Mouse (Mus musculus) CH12.LX (cell line): ENCODE results near the gene Zfp931. TPM values are rescaled to one million over a fixed set of nuclear protein-coding genes. Genes with fewer than 3 reads are reported as not detected.
A peak's percentile ranks its signal among the peaks of the same experiment; 100 is the strongest.
"Not testable (repeated sequence)": the region's sequence is repeated elsewhere in the genome, so short reads cannot be mapped to it uniquely, and the experiment has no call there.

ENCODE experiments used
- DNase-seq: peaks from one replicate; pipeline ENCODE4 v3.0.0-alpha.2; 2013; ENCODE audit errors: extremely low read depth
- H3K27ac ChIP-seq: 2 replicates; pipeline ENCODE4 v1.5.1; 2012; ENCODE audit warnings: low read depth, mild to moderate bottlenecking, control low read depth, moderate library complexity; ENCODE audit not compliant: insufficient read depth
- H3K27me3 ChIP-seq: replicated peaks from 2 replicates; pipeline ENCODE3; 2012; ENCODE audit warnings: inconsistent platforms
- H3K36me3 ChIP-seq, 2 experiments: replicated peaks in 1 of 2; 2 replicates each; pipeline versions ENCODE3 to v1.6.1; 2012; ENCODE audit warnings: inconsistent platforms in 1 of 2, low read length in 1 of 2, mild to moderate bottlenecking in 1 of 2, mixed read lengths in 1 of 2, moderate library complexity in 1 of 2; ENCODE audit not compliant: control insufficient read depth in 1 of 2, insufficient read depth in 1 of 2
- H3K4me1 ChIP-seq, 2 experiments: 2 replicates each; pipeline ENCODE4 v1.6.1; 2012; ENCODE audit warnings: inconsistent platforms in 1 of 2, moderate library complexity in 1 of 2; ENCODE audit not compliant: insufficient read depth in 2 of 2, control insufficient read depth in 1 of 2
- H3K4me2 ChIP-seq: 2 replicates; pipeline ENCODE4 v1.6.1; 2012; ENCODE audit warnings: low read depth, mild to moderate bottlenecking, control low read depth; ENCODE audit not compliant: poor library complexity, insufficient read depth, severe bottlenecking
- H3K4me3 ChIP-seq, 3 experiments: fragments of 150-350 bp in 1 of 3; sonication (generic) in 1 of 3; replicated peaks in 1 of 3; 2 replicates each; pipeline versions ENCODE3 to v1.5.1; 2011 to 2012; ENCODE audit warnings: low read depth in 2 of 3, low read length in 2 of 3, mild to moderate bottlenecking in 2 of 3, moderate library complexity in 2 of 3, control low read depth in 1 of 3, improper control_type of control experiment in 1 of 3, inconsistent platforms in 1 of 3, mixed read lengths in 1 of 3; ENCODE audit not compliant: poor library complexity in 1 of 3
- H3K79me2 ChIP-seq: replicated peaks from 2 replicates; pipeline ENCODE4 v1.6.1; 2012; ENCODE audit warnings: mild to moderate bottlenecking, moderate library complexity; ENCODE audit not compliant: control insufficient read depth, poor library complexity, insufficient read depth, severe bottlenecking; ENCODE audit errors: extremely low read depth
- H3K9ac ChIP-seq: 2 replicates; pipeline ENCODE4 v1.6.1; 2012; ENCODE audit warnings: low read depth, mild to moderate bottlenecking, control low read depth, moderate library complexity; ENCODE audit not compliant: insufficient read depth
- H3K9me3 ChIP-seq: replicated peaks from 2 replicates; pipeline ENCODE3; 2012; ENCODE audit warnings: low read length, inconsistent platforms, mixed read lengths
- CHD2 ChIP-seq: IDR thresholded peaks from 2 replicates; pipeline ENCODE4 v1.6.1; 2011; ENCODE audit warnings: low read length, improper control_type of control experiment
- JUN ChIP-seq: IDR thresholded peaks from 2 replicates; pipeline ENCODE4 v1.6.1; 2011; ENCODE audit warnings: low read depth, mild to moderate bottlenecking, low read length, improper control_type of control experiment, moderate library complexity; ENCODE audit not compliant: insufficient read depth
- MAZ ChIP-seq: IDR thresholded peaks from 2 replicates; pipeline ENCODE4 v1.6.1; 2012; ENCODE audit warnings: low read depth, mild to moderate bottlenecking, inconsistent platforms, low read length, improper control_type of control experiment, moderate library complexity
- MYC ChIP-seq: IDR thresholded peaks from 2 replicates; pipeline ENCODE4 v1.6.1; 2011; ENCODE audit warnings: low read depth, mild to moderate bottlenecking, improper control_type of control experiment, low read length
- NELFE ChIP-seq: IDR thresholded peaks from 2 replicates; pipeline ENCODE4 v1.6.1; 2011; ENCODE audit warnings: low read depth, low read length, improper control_type of control experiment
- NRF1 ChIP-seq: IDR thresholded peaks from 2 replicates; pipeline ENCODE4 v1.6.1; 2014; ENCODE audit warnings: low read depth, mild to moderate bottlenecking, inconsistent platforms, low read length, improper control_type of control experiment, moderate library complexity
- PAX5 ChIP-seq: IDR thresholded peaks from 2 replicates; pipeline ENCODE4 v1.6.1; 2012; ENCODE audit warnings: low read length, inconsistent platforms, mixed read lengths
- POLR2AphosphoS2 ChIP-seq: IDR thresholded peaks from 2 replicates; pipeline ENCODE4 v1.6.1; 2011; ENCODE audit warnings: low read depth, low read length, improper control_type of control experiment
- RAD21 ChIP-seq: IDR thresholded peaks from 2 replicates; pipeline ENCODE4 v1.6.1; 2011; ENCODE audit warnings: low read depth, mild to moderate bottlenecking, low read length, improper control_type of control experiment, moderate library complexity
- SIN3A ChIP-seq: IDR thresholded peaks from 2 replicates; pipeline ENCODE4 v1.6.1; 2012; ENCODE audit warnings: low read length, improper control_type of control experiment, inconsistent platforms
- USF1 ChIP-seq: IDR thresholded peaks from 2 replicates; pipeline ENCODE4 v1.6.1; 2014; ENCODE audit warnings: low read depth, mild to moderate bottlenecking, inconsistent platforms, low read length, improper control_type of control experiment
- dilution Hi-C: fragments of 300-500 bp; cut with MboI; formaldehyde crosslinking; loops from 2 replicates; pipeline ENCODE4 v1.14.3; 2020; ENCODE audit warnings: low sequenced_read_pairs; ENCODE audit not compliant: extremely low pct_unique_long_range_greater_than_20kb, extremely low pct_ligation_motif_present
- in situ Hi-C: fragments of 300-500 bp; cut with MboI; formaldehyde crosslinking; loops from 3 replicates; pipeline ENCODE4 v1.14.3; 2019; ENCODE audit warnings: low sequenced_read_pairs, low pct_ligation_motif_present, low pct_unique_long_range_greater_than_20kb, mixed read lengths
- polyA plus RNA-seq: library from polyadenylated mRNA; unstranded; fragments of >175 nt; gene quantifications from 2 replicates; pipeline ENCODE4 v1.2.1, GENCODE M21; 2012; ENCODE audit warnings: low read depth; ENCODE audit not compliant: insufficient read length
- total RNA-seq, 2 experiments: library from RNA; depleted of rRNA; stranded (reverse); fragments of 300-350 nt in 1 of 2; fragments of >200 nt in 1 of 2; gene quantifications; 2 replicates each; pipeline ENCODE4 v1.2.3; 2012 to 2014

Gene Zfp931
- total RNA-seq (2012; rRNA removed), result 5.5 and 5.6 TPM in 2 replicates
- 14.0 and 17.7 TPM in 2 replicates for total RNA-seq (2014; rRNA removed)
- 3.2 and 4.0 TPM in 2 replicates for polyA plus RNA-seq

DNA sequence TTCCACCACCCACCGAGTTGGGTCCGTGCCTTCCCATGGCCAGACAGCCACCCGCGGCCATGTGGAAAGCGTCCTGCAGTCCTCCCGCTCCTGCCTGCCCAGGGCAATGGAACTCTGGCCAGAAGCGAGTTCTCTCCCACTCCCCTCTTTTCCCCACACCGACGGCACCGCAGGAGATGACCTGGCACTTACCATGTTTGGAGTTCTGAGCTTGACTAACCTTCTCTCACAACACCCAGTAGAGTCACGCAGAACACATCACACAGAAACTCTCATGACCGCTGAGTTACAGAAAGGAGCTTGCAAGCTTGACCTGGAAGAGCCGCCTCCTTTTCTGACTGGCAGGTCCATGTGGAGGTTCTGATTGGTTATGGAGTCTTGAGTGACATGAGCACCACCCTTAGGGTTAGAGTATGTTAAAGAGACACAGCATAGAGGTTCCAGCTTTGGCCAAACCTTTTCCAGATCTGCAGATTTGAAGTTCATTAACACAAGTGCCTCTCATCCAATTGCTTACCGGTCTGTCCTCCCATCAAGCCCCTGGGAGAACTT lies at the start of gene Zfp931:
Zfp931 (minus strand) TSS at position 311 of the 552 bp plus-strand sequence.
- H3K9me3 ChIP-seq, H3K4me1 ChIP-seq, H3K36me3 ChIP-seq, in situ Hi-C loops, H3K27me3 ChIP-seq, dilution Hi-C loops, H3K79me2 ChIP-seq, H3K27ac ChIP-seq, DNase-seq: not testable (repeated sequence)
- H3K4me2 ChIP-seq, result peak within 1 kb of the TSS; percentile 56; the same call in 1 of the 2 replicates
- H3K4me3 ChIP-seq, result peak within 1 kb of the TSS in 2 of 3 experiments; percentile 45 to 73
- peak within 1 kb of the TSS; percentile 53; the same call in 1 of the 2 replicates for H3K9ac ChIP-seq

DNA sequence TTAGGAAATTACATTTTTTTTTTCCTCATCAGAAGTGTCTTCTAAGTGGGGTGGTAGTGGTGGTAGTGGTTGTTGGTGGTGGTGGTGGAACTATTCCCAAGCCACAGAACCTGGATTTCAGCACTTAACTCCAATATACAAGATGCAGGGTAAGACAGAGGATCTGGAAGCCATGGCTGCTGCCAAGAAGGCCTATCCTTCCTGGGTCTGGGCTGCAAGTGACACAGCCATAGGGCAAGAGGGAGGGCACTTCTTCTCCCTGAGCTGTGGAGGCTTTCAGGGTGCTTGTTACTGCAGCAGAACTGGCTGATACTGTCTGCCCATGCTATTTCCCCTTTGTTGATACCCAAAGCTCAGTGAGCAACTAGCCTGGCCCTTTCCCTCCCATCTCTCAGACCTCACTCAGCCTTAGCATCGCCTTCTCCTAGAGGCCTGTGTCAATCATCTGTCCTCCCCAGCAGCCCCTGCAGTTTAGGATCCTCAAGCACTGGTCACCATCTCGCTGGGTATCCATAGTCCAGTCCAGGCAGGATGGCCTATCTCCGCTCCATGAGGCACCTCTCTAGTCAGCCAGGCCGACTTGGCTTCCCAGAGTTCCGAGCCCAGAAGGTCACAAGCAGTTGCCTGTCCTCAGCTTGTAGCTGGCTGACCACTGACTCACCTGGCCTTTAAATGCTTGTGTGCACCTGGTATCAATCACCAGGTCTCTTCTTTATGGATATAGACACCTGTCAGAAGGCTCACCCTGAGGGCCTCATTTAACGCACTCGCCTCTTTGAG lies 48.0 kb upstream of the Zfp931 start:
- Histone ChIP-seq H3K4me2 (no peak overlapping the region), H3K9me3 (no peaks in the 10 kb centered on the region), H3K79me2 (no peaks in the 10 kb centered on the region), H3K27ac (no peak overlapping the region), H3K4me3 (no peak overlapping the region), H3K4me1 (no peaks in the 10 kb centered on the region), H3K9ac (no peak overlapping the region), H3K27me3 (peaks cover 87% of the 10 kb centered on the region), H3K36me3 (no peaks in the 10 kb centered on the region)
- TF ChIP-seq SIN3A, result no peak
- TF ChIP-seq PAX5, result no peak
- no peak for TF ChIP-seq USF1
- dilution Hi-C loops (no loop called here), in situ Hi-C loops (no loop called here)
- no peak for DNase-seq

DNA sequence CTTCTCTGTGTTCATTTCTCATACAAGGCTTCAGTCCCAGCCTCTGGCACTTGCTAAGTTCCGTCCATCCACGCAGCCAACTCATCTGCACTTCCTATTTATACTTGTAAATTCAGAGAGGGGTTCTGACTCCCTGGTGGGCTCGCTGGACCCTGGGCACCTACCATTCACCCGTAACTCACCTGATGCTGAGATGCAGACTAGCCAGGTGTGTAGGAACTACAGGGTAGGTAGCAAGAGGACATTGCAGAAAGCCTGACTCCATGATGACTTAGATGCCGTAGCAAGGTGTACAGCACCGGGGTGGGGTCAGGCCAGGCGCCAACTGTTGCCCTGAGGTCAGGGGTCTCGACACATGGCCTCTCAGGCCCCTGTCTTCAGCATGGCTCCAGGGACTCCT lies 47.2 kb upstream of the Zfp931 start:
- dilution Hi-C loops, result no loop called here

More for the DNA sequence above, 47.2 kb upstream of the Zfp931 start:
- no peaks in the 10 kb centered on the region for H3K4me1 ChIP-seq
- no peak for TF ChIP-seq MAZ
- no peak for TF ChIP-seq MYC
- TF ChIP-seq PAX5, result no peak
- TF ChIP-seq NELFE, result no peak
- TF ChIP-seq CHD2, result no peak
- TF ChIP-seq POLR2AphosphoS2, result no peak
- no peak for TF ChIP-seq JUN
- TF ChIP-seq NRF1, result no peak
- TF ChIP-seq RAD21, result no peak
- H3K79me2 ChIP-seq, result no peaks in the 10 kb centered on the region
- no peaks in the 10 kb centered on the region for H3K9me3 ChIP-seq
- H3K4me2 ChIP-seq, result no peak overlapping the region
- no peak for DNase-seq
- H3K9ac ChIP-seq, result no peak overlapping the region
- H3K36me3 ChIP-seq, result no peaks in the 10 kb centered on the region
- H3K27ac ChIP-seq, result no peak overlapping the region
- in situ Hi-C loops, result no loop called here
- H3K4me3 ChIP-seq, result no peak overlapping the region
- H3K27me3 ChIP-seq, result peaks cover 87% of the 10 kb centered on the region
